Mouse (Mus musculus) forebrain, embryonic 12.5 days (tissue): Measurements from ENCODE around the gene Mboat2. TPM values are rescaled to one million over a fixed set of nuclear protein-coding genes. Genes with fewer than 3 reads are reported as not detected.

ENCODE experiments used
- ATAC-seq: fragments of 200-750 bp; cut with Nextera tagmentation; 2 replicates; pipeline ENCODE4 v1.8.0; 2017; ENCODE audit warnings: moderate TSS enrichment; ENCODE audit not compliant: low FRiP score
- H3K27ac ChIP-seq: fragments of 300-500 bp; sonication (generic); 2 replicates; pipeline ENCODE4 v1.5.1; 2016; ENCODE audit warnings: mild to moderate bottlenecking
- H3K27me3 ChIP-seq: fragments of 300-500 bp; sonication (generic); 2 replicates; pipeline ENCODE4 v1.6.1; 2016; ENCODE audit warnings: mild to moderate bottlenecking
- H3K36me3 ChIP-seq: fragments of 300-500 bp; sonication (generic); replicated peaks from 2 replicates; pipeline ENCODE4 v1.6.1; 2016; ENCODE audit warnings: mild to moderate bottlenecking
- H3K4me1 ChIP-seq: fragments of 300-500 bp; sonication (generic); 2 replicates; pipeline ENCODE4 v1.6.1; 2016
- H3K4me2 ChIP-seq: fragments of 300-500 bp; sonication (generic); 2 replicates; pipeline ENCODE4 v1.6.1; 2016; ENCODE audit warnings: mild to moderate bottlenecking, moderate library complexity
- H3K4me3 ChIP-seq: fragments of 300-500 bp; sonication (generic); replicated peaks from 2 replicates; pipeline ENCODE4 v1.5.1; 2016; ENCODE audit warnings: mild to moderate bottlenecking
- H3K9ac ChIP-seq: fragments of 300-500 bp; sonication (generic); 2 replicates; pipeline ENCODE4 v1.6.1; 2016; ENCODE audit warnings: mild to moderate bottlenecking
- H3K9me3 ChIP-seq: fragments of 300-500 bp; sonication (generic); 2 replicates; pipeline ENCODE4 v1.6.1; 2016
- WGBS: fragments of 180-500 bp; shearing (Covaris S2); methylation state at CpG from one replicate; pipeline ENCODE4 v1.1.7; 2016; 5-methylcytosine and 5-hydroxymethylcytosine counted together
- polyA plus RNA-seq: library from polyadenylated mRNA; unstranded; fragments of >200 nt; fragmentation: Nextera tagmentation; extraction: Ambion mirVana; gene quantifications from 2 replicates; pipeline ENCODE4 v1.2.1, GENCODE M21; 2016

The Mboat2 gene
- polyA plus RNA-seq, 1 experiment from 2014 or later = 58.4 TPM

GRCm38 (mm10) chr12:24868694-24869093 lies 38.0 kb downstream of the Mboat2 start:
- ATAC-seq = no peak
- H3K27me3 ChIP-seq = no peaks in the 10 kb centered on the region
- H3K27ac ChIP-seq = no peak overlapping the region
- no peak overlapping the region for H3K9ac ChIP-seq
- H3K4me3 ChIP-seq = no peak overlapping the region
- no peaks in the 10 kb centered on the region for H3K9me3 ChIP-seq
- no peaks in the 10 kb centered on the region for H3K36me3 ChIP-seq
- WGBS = 92% methylated on average over 4 of the region's 4 CpGs
- peaks cover 17% of the 10 kb centered on the region for H3K4me1 ChIP-seq
- no peak overlapping the region for H3K4me2 ChIP-seq

DNA sequence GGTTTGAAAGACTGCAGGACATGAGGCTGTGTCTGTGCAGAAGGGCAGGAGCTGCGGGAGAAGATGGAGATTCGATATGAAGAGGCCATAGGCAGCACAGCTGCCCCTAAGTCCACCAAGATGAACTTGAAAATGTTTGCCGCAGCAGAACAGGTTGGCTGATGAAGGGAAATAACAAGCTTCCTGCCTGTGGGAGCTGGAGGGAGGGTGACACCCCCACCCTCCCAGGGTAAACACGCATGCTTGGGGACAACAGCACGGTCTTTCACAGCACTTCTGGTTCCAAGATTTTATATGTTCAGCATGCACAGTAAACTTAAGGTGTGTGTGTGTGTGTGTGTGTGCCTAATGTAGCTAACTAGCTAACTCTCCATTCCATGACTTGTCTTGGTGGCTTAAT lies 38.6 kb downstream of the Mboat2 start:
- Histone ChIP-seq H3K27ac (no peak overlapping the region), H3K36me3 (no peaks in the 10 kb centered on the region), H3K9ac (no peak overlapping the region), H3K4me2 (no peak overlapping the region), H3K4me3 (no peak overlapping the region), H3K4me1 (peaks cover 15% of the 10 kb centered on the region), H3K27me3 (no peaks in the 10 kb centered on the region), H3K9me3 (no peaks in the 10 kb centered on the region)
- ATAC-seq = no peak
- 91% methylated on average over 5 of the region's 5 CpGs for WGBS

- Histone ChIP-seq H3K9me3 (no peaks in the 10 kb centered on the region), H3K27ac (no peak overlapping the region), H3K27me3 (no peaks in the 10 kb centered on the region), H3K4me3 (no peak overlapping the region), H3K4me1 (peaks cover 8% of the 10 kb centered on the region), H3K36me3 (no peaks in the 10 kb centered on the region), H3K9ac (no peak overlapping the region), H3K4me2 (no peak overlapping the region)
- ATAC-seq = 0 out of 2 replicates have a peak, but pooled peaks have one; percentile 33
- 50% methylated on average over 4 of the region's 4 CpGs for WGBS
These were observed 40.2 kb downstream of the Mboat2 start for GRCm38 (mm10) chr12:24870901-24871300.

GRCm38 (mm10) chr12:24872264-24872663 lies 41.6 kb downstream of the Mboat2 start:
- H3K27ac ChIP-seq = no peak overlapping the region
- H3K9ac ChIP-seq = no peak overlapping the region
- no peaks in the 10 kb centered on the region for H3K9me3 ChIP-seq
- peaks cover 13% of the 10 kb centered on the region for H3K4me1 ChIP-seq
- no peak overlapping the region for H3K4me2 ChIP-seq
- no peaks in the 10 kb centered on the region for H3K36me3 ChIP-seq
- no peak overlapping the region for H3K4me3 ChIP-seq
- whole genome bisulfite sequencing = 86% methylated on average over 8 of the region's 8 CpGs
- no peaks in the 10 kb centered on the region for H3K27me3 ChIP-seq
- ATAC-seq = no peak

- H3K27ac ChIP-seq = no peak overlapping the region
- ATAC-seq = no peak
- 83% methylated on average over 10 of the region's 10 CpGs for WGBS
These were observed 42.0 kb downstream of the Mboat2 start for GRCm38 (mm10) chr12:24872689-24873088.

GRCm38 (mm10) chr12:24875908-24876307 lies 45.2 kb downstream of the Mboat2 start:
- no peak for ATAC-seq
- WGBS = 89% methylated on average over 1 of the region's 1 CpGs

More at GRCm38 (mm10) chr12:24872689-24873088, 42.0 kb downstream of the Mboat2 start:
- Histone ChIP-seq H3K9ac (no peak overlapping the region), H3K4me3 (no peak overlapping the region), H3K4me1 (peaks cover 13% of the 10 kb centered on the region), H3K9me3 (no peaks in the 10 kb centered on the region), H3K27me3 (no peaks in the 10 kb centered on the region), H3K4me2 (no peak overlapping the region), H3K36me3 (no peaks in the 10 kb centered on the region)

GRCm38 (mm10) chr12:24877231-24877630 lies 46.6 kb downstream of the Mboat2 start:
- 70% methylated on average over 7 of the region's 7 CpGs for WGBS
- ATAC-seq = no peak
- no peak overlapping the region for H3K9ac ChIP-seq
- H3K4me1 ChIP-seq = peaks cover 14% of the 10 kb centered on the region
- no peak overlapping the region for H3K4me2 ChIP-seq
- no peaks in the 10 kb centered on the region for H3K27me3 ChIP-seq
- no peaks in the 10 kb centered on the region for H3K9me3 ChIP-seq
- 0 out of 2 replicates have a peak overlapping the region, but pooled peaks have one; percentile 14 for H3K27ac ChIP-seq
- 0 out of 2 replicates have a peak, but pooled peaks cover 2% of the 10 kb centered on the region for H3K36me3 ChIP-seq
- no peak overlapping the region for H3K4me3 ChIP-seq

More at GRCm38 (mm10) chr12:24875908-24876307, 45.2 kb downstream of the Mboat2 start:
- 0 out of 2 replicates have a peak, but pooled peaks cover under 1% of the 10 kb centered on the region for H3K36me3 ChIP-seq
- H3K4me3 ChIP-seq = no peak overlapping the region
- H3K27ac ChIP-seq = no peak overlapping the region
- H3K27me3 ChIP-seq = no peaks in the 10 kb centered on the region
- no peak overlapping the region for H3K4me2 ChIP-seq
- H3K4me1 ChIP-seq = peaks cover 16% of the 10 kb centered on the region
- no peaks in the 10 kb centered on the region for H3K9me3 ChIP-seq
- H3K9ac ChIP-seq = no peak overlapping the region

DNA sequence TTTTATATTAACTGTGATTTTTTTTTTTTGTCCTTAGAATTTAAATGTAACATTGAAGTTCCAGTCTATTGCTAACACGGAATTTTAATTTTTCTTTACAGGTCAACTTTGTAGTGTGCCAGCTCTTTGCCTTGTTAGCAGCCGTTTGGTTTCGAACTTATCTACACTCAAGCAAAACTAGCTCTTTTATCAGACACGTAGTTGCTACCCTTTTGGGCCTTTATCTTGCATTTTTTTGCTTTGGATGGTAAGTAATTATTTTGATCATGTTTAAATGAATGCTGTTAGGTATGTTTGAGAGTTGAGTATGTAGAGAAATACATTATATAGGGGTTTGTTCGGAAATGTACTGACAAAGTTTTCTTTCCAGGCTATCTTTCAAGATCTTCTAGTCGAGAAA lies 47.4 kb downstream of the Mboat2 start:
- Histone ChIP-seq H3K27ac (no peak overlapping the region), H3K4me3 (no peak overlapping the region), H3K27me3 (no peaks in the 10 kb centered on the region), H3K4me2 (no peak overlapping the region), H3K9me3 (no peaks in the 10 kb centered on the region), H3K4me1 (peaks cover 11% of the 10 kb centered on the region), H3K9ac (no peak overlapping the region), H3K36me3 (peaks cover 10% of the 10 kb centered on the region; the same call in 1 of the 2 replicates)
- 92% methylated on average over 6 of the region's 6 CpGs for WGBS
- no peak for ATAC-seq

DNA sequence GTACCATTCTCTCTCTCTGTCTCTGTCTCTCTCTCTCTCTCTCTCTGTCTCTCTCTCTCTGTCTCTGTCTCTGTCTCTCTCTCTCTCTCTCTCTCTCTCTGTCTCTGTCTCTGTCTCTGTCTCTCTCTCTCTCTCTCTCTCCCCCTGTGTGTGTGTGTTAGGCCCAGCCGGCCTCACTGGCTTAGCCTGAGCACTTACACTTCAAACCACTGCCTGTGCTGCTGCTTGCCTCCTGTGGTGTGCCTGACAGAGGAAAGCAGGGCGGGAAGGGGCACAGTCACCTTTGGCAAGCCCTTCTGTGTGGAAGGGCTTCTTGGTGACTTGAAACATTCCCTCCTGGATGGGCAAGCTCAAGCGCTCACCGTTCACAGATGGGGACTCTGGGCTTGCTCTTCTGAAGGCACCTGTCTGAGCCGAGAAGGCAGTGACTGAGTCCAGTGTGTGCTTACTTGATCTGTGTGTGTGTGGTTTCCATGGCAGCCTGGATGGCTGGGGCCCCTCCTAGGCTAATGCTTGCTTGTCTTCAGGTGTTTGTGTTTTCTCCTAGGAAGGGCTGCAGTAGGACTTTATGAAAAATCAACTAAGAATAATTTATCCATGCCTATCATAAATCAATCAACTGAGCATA lies 48.2 kb downstream of the Mboat2 start:
- Histone ChIP-seq H3K4me3 (no peak overlapping the region), H3K27ac (no peak overlapping the region), H3K4me2 (no peak overlapping the region), H3K36me3 (peaks cover 16% of the 10 kb centered on the region; the same call in 1 of the 2 replicates), H3K27me3 (no peaks in the 10 kb centered on the region), H3K9me3 (no peaks in the 10 kb centered on the region), H3K4me1 (peaks cover 11% of the 10 kb centered on the region), H3K9ac (no peak overlapping the region)
- no peak for ATAC-seq
- WGBS = 43% methylated on average over 5 of the region's 5 CpGs

DNA sequence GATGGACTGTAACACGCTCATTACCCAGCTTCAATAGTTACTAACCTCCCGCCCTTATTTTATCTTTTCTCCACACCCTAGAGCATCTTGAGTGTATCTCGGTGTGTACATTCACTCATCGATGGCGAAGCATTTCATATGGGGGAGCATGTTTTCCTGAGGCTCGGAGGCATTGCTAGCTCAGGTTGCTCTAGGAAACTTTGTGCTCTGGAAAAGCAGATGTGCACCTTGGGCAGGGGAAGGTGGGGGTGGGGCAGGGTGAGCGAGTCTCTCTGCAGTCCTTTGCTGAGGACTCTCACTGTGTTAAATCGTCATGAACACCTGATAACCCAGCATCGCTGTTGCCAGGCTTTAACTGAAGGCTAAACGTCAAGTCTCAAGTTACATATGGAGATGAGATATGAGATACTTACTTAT lies 48.9 kb downstream of the Mboat2 start:
- H3K4me3 ChIP-seq = no peak overlapping the region
- no peak for ATAC-seq
- H3K4me1 ChIP-seq = peaks cover 11% of the 10 kb centered on the region
- no peaks in the 10 kb centered on the region for H3K27me3 ChIP-seq
- peaks cover 24% of the 10 kb centered on the region for H3K36me3 ChIP-seq
- H3K9me3 ChIP-seq = no peaks in the 10 kb centered on the region
- H3K9ac ChIP-seq = no peak overlapping the region
- H3K4me2 ChIP-seq = no peak overlapping the region
- no peak overlapping the region for H3K27ac ChIP-seq
- WGBS = 85% methylated on average over 10 of the region's 10 CpGs

DNA sequence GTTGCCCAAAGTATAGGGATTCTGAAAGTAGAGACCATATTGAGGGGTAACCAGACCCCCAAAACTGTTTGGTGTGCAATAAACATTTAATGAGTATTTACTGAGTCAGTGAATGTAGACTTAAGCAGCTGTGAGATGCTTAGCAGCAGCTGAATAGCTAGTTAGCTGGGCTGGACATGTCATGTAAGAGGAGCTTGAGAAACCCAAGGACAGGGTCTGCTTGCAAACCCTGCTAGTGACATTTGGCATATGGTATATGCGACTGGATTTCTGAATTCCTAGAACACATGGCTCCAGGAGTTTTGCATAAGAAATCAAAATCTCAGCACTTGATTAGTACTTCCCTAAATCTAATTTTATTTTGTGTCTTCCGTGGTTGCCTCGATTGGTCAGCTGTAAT lies 52.6 kb downstream of the Mboat2 start:
- no peaks in the 10 kb centered on the region for H3K27me3 ChIP-seq
- peaks cover 6% of the 10 kb centered on the region for H3K4me1 ChIP-seq
- H3K27ac ChIP-seq = no peak overlapping the region
- ATAC-seq = no peak
- 95% methylated on average over 3 of the region's 3 CpGs for WGBS
- no peak overlapping the region for H3K4me3 ChIP-seq
- peaks cover 41% of the 10 kb centered on the region for H3K36me3 ChIP-seq
- H3K9me3 ChIP-seq = no peaks in the 10 kb centered on the region
- H3K9ac ChIP-seq = no peak overlapping the region
- no peak overlapping the region for H3K4me2 ChIP-seq

DNA sequence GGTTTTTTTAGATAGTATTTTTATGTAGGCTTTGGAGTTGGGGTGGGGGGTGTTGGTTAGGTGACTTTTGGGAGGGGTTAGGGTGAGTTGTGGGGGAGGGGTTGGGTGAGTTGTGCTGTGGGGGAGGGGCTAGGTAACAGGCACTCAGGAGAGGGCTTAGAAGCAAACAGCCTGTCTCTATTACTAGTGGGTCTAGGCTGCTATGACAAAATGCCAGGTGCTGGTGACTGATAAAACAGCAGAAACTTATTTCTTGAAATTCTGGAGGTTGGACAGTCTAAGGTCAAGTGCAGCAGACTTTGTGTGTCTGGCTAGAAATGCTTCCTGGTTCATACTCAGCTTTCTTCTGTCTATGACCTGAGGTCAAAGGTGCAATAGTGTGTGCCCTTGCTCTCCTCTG lies 56.1 kb downstream of the Mboat2 start:
- Histone ChIP-seq H3K27ac (no peak overlapping the region), H3K36me3 (peaks cover 52% of the 10 kb centered on the region), H3K27me3 (no peaks in the 10 kb centered on the region), H3K4me2 (no peak overlapping the region), H3K4me3 (no peak overlapping the region), H3K4me1 (0 out of 2 replicates have a peak, but pooled peaks cover 2% of the 10 kb centered on the region), H3K9me3 (no peaks in the 10 kb centered on the region), H3K9ac (no peak overlapping the region)
- ATAC-seq = no peak

- Histone ChIP-seq H3K9ac (no peak overlapping the region), H3K36me3 (peaks cover 32% of the 10 kb centered on the region), H3K4me2 (no peak overlapping the region), H3K27me3 (no peaks in the 10 kb centered on the region), H3K9me3 (no peaks in the 10 kb centered on the region), H3K4me3 (no peak overlapping the region), H3K27ac (no peak overlapping the region; the same call in 1 of the 2 replicates), H3K4me1 (peaks cover 11% of the 10 kb centered on the region)
- no peak for ATAC-seq
- WGBS = 89% methylated on average over 7 of the region's 7 CpGs
These were observed 58.8 kb downstream of the Mboat2 start for GRCm38 (mm10) chr12:24889371-24890051.
